Mouse (Mus musculus): Measurements from ENCODE around the gene Auh.

The Auh gene

GRCm38 (mm10) chr13:52800091-52800490 lies 129.4 kb downstream of the Auh start:
- DNase-seq (ENCODE audit: low spot score) = no peak

GRCm38 (mm10) chr13:52794232-52794631 lies 135.2 kb downstream of the Auh start:
- no peak for DNase-seq (ENCODE audit: low spot score)

DNA sequence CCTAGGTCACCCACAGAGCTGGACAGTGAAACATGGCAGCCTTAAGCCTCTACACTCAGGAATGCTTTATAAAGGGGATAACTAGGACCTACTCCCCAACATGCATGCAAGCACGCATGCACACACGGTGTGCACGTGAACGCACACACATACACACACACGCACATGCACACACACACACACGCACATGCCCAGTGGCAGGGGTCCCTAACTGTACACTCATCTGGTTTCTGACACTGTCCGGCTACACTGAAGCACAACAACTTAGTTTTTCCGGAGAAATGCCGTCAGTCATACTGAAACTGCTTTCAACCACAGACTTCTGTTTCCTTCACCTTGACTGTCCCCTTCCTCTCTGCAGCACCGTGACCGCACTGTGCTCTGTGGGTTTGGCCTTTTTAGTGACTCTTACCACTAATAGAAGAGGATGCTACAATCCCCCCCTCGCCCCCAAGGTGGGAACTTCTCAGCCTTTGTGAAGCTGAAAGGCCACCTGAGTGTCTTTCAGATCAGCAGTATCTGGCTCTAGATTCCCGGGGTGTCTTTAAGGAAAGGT lies 136.0 kb downstream of the Auh start:
- DNase-seq (ENCODE audit: low spot score) = no peak

GRCm38 (mm10) chr13:52792242-52792844 lies 137.1 kb downstream of the Auh start:
- no peak for DNase-seq (ENCODE audit: low spot score)

GRCm38 (mm10) chr13:52790894-52791293 lies 138.6 kb downstream of the Auh start:
- no peak for DNase-seq (ENCODE audit: low spot score)

All from urinary bladder, postnatal 25 days (tissue).